Mouse (Mus musculus) neutrophil, adult 5-6 weeks (primary cell): Measurements from ENCODE around the gene Cit. TPM values are rescaled to one million over a fixed set of nuclear protein-coding genes. Genes with fewer than 3 reads are reported as not detected.
A peak's percentile ranks its signal among the peaks of the same experiment; 100 is the strongest.
"Not testable (repeated sequence)": the region's sequence is repeated elsewhere in the genome, so short reads cannot be mapped to it uniquely, and the experiment has no call there.

ENCODE experiments used
- ATAC-seq: fragments of 151-379, 151-347 bp; 2 replicates; pipeline ENCODE4 v1.8.0; 2017; ENCODE audit warnings: mild to moderate bottlenecking, moderate TSS enrichment; ENCODE audit not compliant: insufficient number of reproducible peaks, poor library complexity, low FRiP score, severe bottlenecking; ENCODE audit errors: extremely low read depth
- total RNA-seq: library from RNA; stranded (forward); fragments of 200-1000 nt; gene quantifications from 2 replicates; pipeline ENCODE4 v1.2.3, GENCODE M21; 2017

The Cit gene
- total RNA-seq = 1.5 and 2.0 TPM in 2 replicates

- peak; percentile 94 for ATAC-seq
Observed at GRCm38 (mm10) chr5:115844766-115845634, at the start of gene Cit. Cit (plus strand) TSS chr5:115845278.

GRCm38 (mm10) chr5:115799016-115799894 is 45.8 kb upstream of the Cit start:
- no peak for ATAC-seq

- no peak for ATAC-seq
Observed at GRCm38 (mm10) chr5:115799895-115800232, 45.2 kb upstream of the Cit start.

- no peak for ATAC-seq
Observed at GRCm38 (mm10) chr5:115812262-115812661, 32.8 kb upstream of the Cit start.

GRCm38 (mm10) chr5:115817022-115817421 is 28.1 kb upstream of the Cit start:
- ATAC-seq = no peak

GRCm38 (mm10) chr5:115817655-115818054 is 27.4 kb upstream of the Cit start:
- not testable (repeated sequence) for ATAC-seq

- no peak for ATAC-seq
Observed at GRCm38 (mm10) chr5:115819966-115820365, 25.1 kb upstream of the Cit start.

GRCm38 (mm10) chr5:115821200-115821599 is 23.9 kb upstream of the Cit start:
- no peak for ATAC-seq

GRCm38 (mm10) chr5:115821910-115822309 is 23.2 kb upstream of the Cit start:
- no peak for ATAC-seq

- no peak for ATAC-seq
Observed at GRCm38 (mm10) chr5:115832754-115833153, 12.3 kb upstream of the Cit start.

- not testable (repeated sequence) for ATAC-seq
Observed at GRCm38 (mm10) chr5:115833806-115834205, 11.3 kb upstream of the Cit start.

GRCm38 (mm10) chr5:115835291-115835690 is 9.8 kb upstream of the Cit start:
- no peak for ATAC-seq

- no peak for ATAC-seq
Observed at GRCm38 (mm10) chr5:115838059-115838458, 7.0 kb upstream of the Cit start.

- no peak for ATAC-seq
Observed at GRCm38 (mm10) chr5:115840453-115840852, 4.6 kb upstream of the Cit start.

- ATAC-seq = no peak
Observed at GRCm38 (mm10) chr5:115840946-115841775, 3.9 kb upstream of the Cit start.

- ATAC-seq = no peak
Observed at GRCm38 (mm10) chr5:115844368-115844765, 711 bp upstream of the Cit start.

- ATAC-seq = no peak
Observed at GRCm38 (mm10) chr5:115845635-115846174, 627 bp downstream of the Cit start.

- ATAC-seq = no peak
Observed at GRCm38 (mm10) chr5:115847166-115847565, 2.1 kb downstream of the Cit start.

GRCm38 (mm10) chr5:115848463-115848862 is 3.4 kb downstream of the Cit start:
- no peak for ATAC-seq
